Mouse (Mus musculus): ENCODE results near the gene Fndc5. TPM values are rescaled to one million over a fixed set of nuclear protein-coding genes. Genes with fewer than 3 reads are reported as not detected.

Fndc5 gene
- polyA plus RNA-seq, 1 experiment from 2014 or later: 1.9 TPM

DNA sequence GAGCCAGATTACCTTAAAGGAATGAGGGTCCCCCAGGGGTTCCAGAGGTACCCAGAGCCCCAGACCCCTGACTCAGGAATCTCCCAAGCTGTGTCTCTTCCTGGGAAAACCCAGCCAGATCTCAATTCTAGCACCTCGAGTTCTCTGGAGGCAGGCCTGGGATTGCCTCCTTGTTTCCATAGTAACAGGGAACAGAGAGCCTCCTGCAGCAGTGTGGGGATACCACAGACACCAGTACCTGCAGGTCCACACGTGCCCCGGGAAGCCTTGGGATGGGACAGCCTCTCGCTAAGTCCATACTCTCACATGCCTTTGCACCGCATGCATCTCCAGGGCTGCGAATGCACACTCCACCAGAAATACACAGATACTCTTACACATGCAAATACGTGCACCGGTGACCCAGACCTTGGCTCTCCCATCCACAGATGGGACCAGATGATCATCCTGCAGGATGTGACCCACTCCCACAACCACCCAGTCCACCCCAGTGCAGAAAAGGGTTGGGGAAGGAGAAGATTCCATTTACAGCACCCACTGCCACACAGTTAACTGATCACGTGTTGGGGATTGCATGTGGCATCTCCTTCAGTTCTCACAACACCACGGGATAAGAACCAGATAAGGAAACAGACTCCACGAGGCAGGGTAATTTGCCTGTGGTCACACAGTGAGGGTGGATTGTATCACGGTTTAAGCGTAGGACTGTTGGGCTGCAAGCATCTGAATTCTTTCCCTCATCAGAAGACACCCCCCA is 8.0 kb upstream of the Fndc5 start:
- peak; percentile 39; the same call in 1 of the 2 replicates for ATAC-seq
- Histone ChIP-seq H3K4me1 (replicated peaks) (peaks cover 54% of the 10 kb centered on the region), H3K27me3 (peaks cover 38% of the 10 kb centered on the region), H3K4me3 (replicated peaks) (no peak overlapping the region), H3K9ac (replicated peaks) (no peak overlapping the region; the same call in 1 of the 2 replicates), H3K36me3 (no peaks in the 10 kb centered on the region), H3K9me3 (no peaks in the 10 kb centered on the region), H3K4me2 (replicated peaks) (no peak overlapping the region), H3K27ac (no peak overlapping the region)
- WGBS: 63% methylated on average over 13 of the region's 13 CpGs

DNA sequence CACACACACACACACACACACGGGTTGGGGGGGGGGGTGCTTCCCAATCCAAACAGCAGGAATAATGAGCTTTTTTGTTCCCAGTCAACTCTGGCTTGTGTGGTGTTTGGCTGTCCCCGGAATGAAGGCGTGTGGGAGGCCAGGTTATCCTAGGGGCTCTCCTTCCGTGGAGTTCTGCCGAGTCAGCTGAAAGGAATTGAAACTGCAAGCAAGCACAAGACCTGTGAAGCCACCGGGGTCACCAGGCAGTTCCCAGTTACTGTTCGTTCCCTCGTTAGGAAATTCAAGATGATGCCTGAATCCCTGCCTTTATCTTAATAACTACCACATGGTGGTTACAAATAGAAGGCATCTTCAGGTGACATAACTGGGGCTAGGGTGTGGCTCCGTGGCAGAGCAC is 7.4 kb upstream of the Fndc5 start:
- 50% methylated on average over 9 of the region's 9 CpGs for WGBS
- H3K27me3 ChIP-seq: peaks cover 34% of the 10 kb centered on the region; the same call in 1 of the 2 replicates
- H3K9ac ChIP-seq (replicated peaks): no peak overlapping the region
- no peak overlapping the region for H3K4me3 ChIP-seq (replicated peaks)
- no peak overlapping the region for H3K4me2 ChIP-seq (replicated peaks)
- no peaks in the 10 kb centered on the region for H3K36me3 ChIP-seq
- H3K9me3 ChIP-seq: no peaks in the 10 kb centered on the region
- peaks cover 54% of the 10 kb centered on the region for H3K4me1 ChIP-seq (replicated peaks)
- no peak for ATAC-seq
- no peak overlapping the region for H3K27ac ChIP-seq

GRCm38 (mm10) chr4:129130149-129130548 is 6.7 kb upstream of the Fndc5 start:
- H3K4me1 ChIP-seq (replicated peaks): peaks cover 53% of the 10 kb centered on the region
- no peak overlapping the region for H3K4me3 ChIP-seq (replicated peaks)
- WGBS: 2% methylated on average over 8 of the region's 8 CpGs
- H3K4me2 ChIP-seq (replicated peaks): peak overlapping the region; percentile 32
- H3K36me3 ChIP-seq: no peaks in the 10 kb centered on the region
- H3K27ac ChIP-seq: no peak overlapping the region
- H3K27me3 ChIP-seq: peaks cover 33% of the 10 kb centered on the region
- no peak overlapping the region for H3K9ac ChIP-seq (replicated peaks)
- H3K9me3 ChIP-seq: no peaks in the 10 kb centered on the region
- ATAC-seq: peak; percentile 64; the same call in 1 of the 2 replicates

- Histone ChIP-seq H3K4me1 (replicated peaks) (peaks cover 48% of the 10 kb centered on the region), H3K9me3 (no peaks in the 10 kb centered on the region), H3K4me3 (replicated peaks) (no peak overlapping the region), H3K9ac (replicated peaks) (no peak overlapping the region), H3K4me2 (replicated peaks) (peak overlapping the region; percentile 32), H3K27me3 (peaks cover 33% of the 10 kb centered on the region), H3K27ac (no peak overlapping the region), H3K36me3 (no peaks in the 10 kb centered on the region)
- no peak for ATAC-seq
- WGBS: 7% methylated on average over 17 of the region's 17 CpGs
These were observed 6.0 kb upstream of the Fndc5 start for GRCm38 (mm10) chr4:129130755-129131303.

DNA sequence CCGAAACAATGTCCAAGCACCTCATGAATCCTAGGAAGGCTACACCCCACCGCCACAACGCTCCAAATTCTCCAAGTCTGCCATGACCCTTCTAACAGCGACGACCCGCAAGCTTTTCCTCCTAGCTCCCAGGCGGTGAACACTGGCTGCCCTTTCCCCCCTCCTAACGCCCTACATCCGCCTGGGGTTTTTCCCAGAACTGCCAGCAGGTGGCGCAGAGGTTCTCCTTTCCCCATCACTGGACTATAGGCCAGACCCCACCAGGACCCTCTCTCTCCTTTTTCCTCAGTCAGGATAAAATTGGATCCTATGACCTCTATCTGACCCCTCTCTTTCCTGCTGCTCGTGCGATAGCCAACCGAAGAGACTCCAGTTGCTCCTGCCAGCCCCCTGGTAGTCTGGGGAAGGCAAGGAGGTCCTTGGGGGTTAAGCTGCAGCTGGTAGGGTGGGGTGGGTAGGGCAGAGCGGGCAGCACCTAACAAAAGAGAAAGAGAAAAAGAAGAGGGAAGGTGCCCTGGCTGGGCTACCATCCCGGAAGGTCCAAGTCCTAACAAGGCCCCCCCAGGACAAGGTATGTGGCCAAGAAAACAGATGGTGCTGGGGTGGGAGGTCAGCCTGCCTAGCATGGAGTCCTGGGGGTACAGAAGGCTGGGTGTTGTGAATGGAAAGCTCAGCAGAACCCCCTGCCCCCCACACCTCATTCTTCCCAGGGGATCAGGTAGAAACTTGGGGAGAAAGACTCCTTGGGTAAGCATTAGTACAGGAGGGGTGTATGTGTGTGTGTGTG is 1.8 kb upstream of the Fndc5 start:
- Histone ChIP-seq H3K27me3 (peaks cover 61% of the 10 kb centered on the region), H3K36me3 (no peaks in the 10 kb centered on the region), H3K27ac (no peak overlapping the region), H3K4me3 (replicated peaks) (no peak overlapping the region), H3K9ac (replicated peaks) (no peak overlapping the region), H3K4me1 (replicated peaks) (peaks cover 36% of the 10 kb centered on the region), H3K9me3 (no peaks in the 10 kb centered on the region), H3K4me2 (replicated peaks) (peak overlapping the region; percentile 28)
- peak; percentile 49 for ATAC-seq
- 8% methylated on average over 15 of the region's 15 CpGs for WGBS

DNA sequence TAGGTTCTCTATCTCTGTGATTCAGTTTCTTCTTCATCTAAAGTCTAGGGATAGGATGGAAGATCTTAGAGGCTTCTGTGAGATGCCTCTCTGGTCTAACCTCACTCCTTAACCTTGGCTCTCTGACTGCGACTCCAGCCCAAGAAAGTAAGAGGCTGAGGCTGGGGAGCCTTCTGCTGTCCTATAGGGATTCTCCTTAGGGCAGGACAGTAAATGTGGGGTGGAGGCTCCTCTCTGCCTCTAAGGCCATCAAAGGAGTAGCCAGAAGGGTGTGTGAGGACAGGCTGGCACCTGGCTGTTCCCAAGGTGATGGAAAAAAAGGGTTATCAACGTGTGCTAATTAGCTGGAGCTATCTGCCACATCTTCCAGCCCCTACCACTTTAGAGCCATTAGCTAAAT is 1.2 kb upstream of the Fndc5 start:
- H3K9me3 ChIP-seq: no peaks in the 10 kb centered on the region
- H3K4me2 ChIP-seq (replicated peaks): no peak overlapping the region

GRCm38 (mm10) chr4:129136189-129136578 is 615 bp upstream of the Fndc5 start:
- no peaks in the 10 kb centered on the region for H3K36me3 ChIP-seq
- H3K27me3 ChIP-seq: peaks cover 56% of the 10 kb centered on the region
- H3K27ac ChIP-seq: no peak overlapping the region
- H3K4me2 ChIP-seq (replicated peaks): peak overlapping the region; percentile 86
- peaks cover 24% of the 10 kb centered on the region for H3K4me1 ChIP-seq (replicated peaks)
- H3K4me3 ChIP-seq (replicated peaks): peak overlapping the region; percentile 58
- H3K9ac ChIP-seq (replicated peaks): peak overlapping the region; percentile 71; the same call in 1 of the 2 replicates
- no peaks in the 10 kb centered on the region for H3K9me3 ChIP-seq
- WGBS: 35% methylated on average over 9 of the region's 9 CpGs
- no peak for ATAC-seq

More for the DNA sequence above, 1.2 kb upstream of the Fndc5 start:
- Histone ChIP-seq H3K4me1 (replicated peaks) (peaks cover 29% of the 10 kb centered on the region), H3K27me3 (peaks cover 61% of the 10 kb centered on the region), H3K36me3 (no peaks in the 10 kb centered on the region), H3K9ac (replicated peaks) (no peak overlapping the region), H3K27ac (no peak overlapping the region), H3K4me3 (replicated peaks) (no peak overlapping the region)
- no peak for ATAC-seq
- 69% methylated on average over 2 of the region's 2 CpGs for WGBS

DNA sequence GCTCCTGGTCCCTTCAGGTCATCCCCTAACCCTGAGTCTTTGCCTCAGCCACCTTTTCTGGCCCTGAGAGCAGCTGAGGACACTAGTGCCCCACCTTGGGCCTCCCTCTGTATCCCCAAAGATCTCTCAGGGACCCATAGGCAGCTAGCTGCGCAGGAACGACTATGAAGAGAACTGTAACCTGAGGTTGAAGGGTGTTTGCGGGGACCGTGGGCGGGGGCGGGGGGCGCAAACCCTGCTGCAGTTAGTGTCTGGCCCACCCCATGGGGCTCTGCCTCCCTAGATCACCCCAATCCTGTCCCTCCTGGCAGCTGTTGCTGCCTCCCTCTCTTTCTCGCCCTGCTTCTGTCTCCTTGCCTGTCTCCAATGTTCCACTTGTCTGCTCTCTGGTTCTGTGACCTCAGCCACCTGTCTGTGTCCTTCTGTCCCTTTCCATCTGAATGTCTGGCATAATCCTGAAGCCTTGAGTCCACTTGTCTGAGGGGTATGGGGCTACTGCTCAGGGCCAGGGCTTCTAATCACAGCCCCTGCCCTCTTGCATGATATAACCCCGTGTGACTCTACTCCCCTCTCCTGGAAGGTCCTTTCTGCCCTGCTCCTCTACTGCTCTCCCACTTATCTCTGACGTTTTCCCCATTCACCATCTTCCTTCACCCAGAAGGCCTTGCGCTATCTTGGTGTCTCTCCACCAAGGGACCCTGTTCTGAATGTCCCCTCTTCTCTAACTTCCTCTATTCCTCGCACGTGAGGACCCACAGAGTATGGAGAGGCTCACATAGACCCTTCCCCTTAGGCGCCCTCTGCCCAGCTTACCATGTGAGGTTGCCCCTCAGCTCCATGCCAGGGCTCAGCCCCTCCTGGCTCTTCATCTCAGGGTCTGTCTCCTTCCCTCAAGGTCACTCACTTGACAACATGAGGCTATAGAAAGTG is 858 bp downstream of the Fndc5 start:
- Histone ChIP-seq H3K9ac (replicated peaks) (peak overlapping the region; percentile 71; the same call in 1 of the 2 replicates), H3K27me3 (peaks cover 43% of the 10 kb centered on the region), H3K4me2 (replicated peaks) (peak overlapping the region; percentile 86), H3K4me1 (replicated peaks) (peaks cover 36% of the 10 kb centered on the region), H3K4me3 (replicated peaks) (peak overlapping the region; percentile 58), H3K36me3 (no peaks in the 10 kb centered on the region), H3K9me3 (no peaks in the 10 kb centered on the region), H3K27ac (no peak overlapping the region)
- WGBS: 43% methylated on average over 14 of the region's 14 CpGs
- ATAC-seq: no peak

- H3K4me2 ChIP-seq (replicated peaks): no peak overlapping the region
- H3K9me3 ChIP-seq: no peaks in the 10 kb centered on the region
- peaks cover 40% of the 10 kb centered on the region for H3K27me3 ChIP-seq
- no peak overlapping the region for H3K27ac ChIP-seq
- no peak for ATAC-seq
- peaks cover 46% of the 10 kb centered on the region for H3K4me1 ChIP-seq (replicated peaks)
- H3K36me3 ChIP-seq: no peaks in the 10 kb centered on the region
- no peak overlapping the region for H3K4me3 ChIP-seq (replicated peaks)
- H3K9ac ChIP-seq (replicated peaks): no peak overlapping the region
- WGBS: 91% methylated on average over 5 of the region's 5 CpGs
These were observed 2.8 kb downstream of the Fndc5 start for GRCm38 (mm10) chr4:129139642-129140041.

- Histone ChIP-seq H3K27ac (no peak overlapping the region), H3K36me3 (no peaks in the 10 kb centered on the region), H3K9me3 (no peaks in the 10 kb centered on the region), H3K27me3 (peaks cover 31% of the 10 kb centered on the region), H3K4me1 (replicated peaks) (peaks cover 47% of the 10 kb centered on the region), H3K4me2 (replicated peaks) (no peak overlapping the region), H3K4me3 (replicated peaks) (no peak overlapping the region), H3K9ac (replicated peaks) (no peak overlapping the region)
- ATAC-seq: no peak
- WGBS: 83% methylated on average over 4 of the region's 4 CpGs
These were observed 4.0 kb downstream of the Fndc5 start for GRCm38 (mm10) chr4:129140808-129141207.
